Mouse (Mus musculus): ENCODE results near the gene Ldha.

- no peak for TF ChIP-seq CTCF (IDR thresholded peaks at IDR 0.05; ENCODE audit: low read depth)
- TF ChIP-seq EP300 (IDR thresholded peaks at IDR 0.05; ENCODE audit: low read depth) = no peak
Observed at GRCm38 (mm10) chr7:46837073-46837472, 4.2 kb upstream of the Ldha start.

Data from liver, postnatal 0 days (tissue).